Mouse (Mus musculus) R1 (cell line): ENCODE measurements at regions not wholly inside any gene's neighbourhood (a gene's known extent, or its start where the extent isn't known, plus 50 kb on each side); places are given as distances from the start of the nearest gene placed in this dataset.

Source experiments
- DNase-seq: peaks from one replicate; pipeline ENCODE4 v3.0.0-alpha.2; 2018; ENCODE audit warnings: low read depth, low spot score

- peak; percentile 45 for DNase-seq
Observed at GRCm38 (mm10) chr4:87718166-87718805, 314.9 kb downstream of the Mllt3 start.

DNA sequence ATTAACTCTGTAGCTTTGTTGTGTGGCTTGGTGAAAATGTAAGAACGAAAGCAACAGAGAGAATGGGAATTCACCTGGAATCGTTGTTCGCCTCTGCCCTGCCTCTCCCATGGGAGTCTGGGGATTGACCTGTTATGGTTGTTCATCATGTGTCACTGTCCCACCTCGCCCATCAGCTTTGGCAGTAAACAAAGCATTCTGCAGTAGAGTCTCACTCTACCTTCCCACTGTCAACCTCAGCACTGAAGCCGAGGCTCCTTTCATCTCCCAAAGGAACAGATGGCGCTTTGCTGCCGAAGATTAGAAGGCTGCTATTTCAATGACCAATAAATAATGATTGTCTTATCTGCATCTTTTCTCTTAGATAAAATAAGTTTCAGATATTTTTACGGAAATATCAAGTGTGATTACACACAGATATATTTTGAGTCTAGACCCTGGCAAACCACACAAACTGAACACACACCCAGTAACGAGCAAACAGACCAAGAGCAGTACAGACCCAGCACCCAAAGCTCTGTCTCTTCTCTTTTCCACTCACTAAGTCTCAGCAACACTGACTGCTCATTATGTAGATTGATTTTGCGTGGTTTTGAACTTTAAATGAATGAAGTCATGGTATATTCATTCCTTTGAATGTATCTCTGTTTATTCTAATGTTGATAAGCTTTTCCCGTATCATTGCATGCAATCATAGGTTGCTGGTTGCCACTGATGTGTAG is 317.8 kb downstream of the Mllt3 start:
- DNase-seq: no peak

DNA sequence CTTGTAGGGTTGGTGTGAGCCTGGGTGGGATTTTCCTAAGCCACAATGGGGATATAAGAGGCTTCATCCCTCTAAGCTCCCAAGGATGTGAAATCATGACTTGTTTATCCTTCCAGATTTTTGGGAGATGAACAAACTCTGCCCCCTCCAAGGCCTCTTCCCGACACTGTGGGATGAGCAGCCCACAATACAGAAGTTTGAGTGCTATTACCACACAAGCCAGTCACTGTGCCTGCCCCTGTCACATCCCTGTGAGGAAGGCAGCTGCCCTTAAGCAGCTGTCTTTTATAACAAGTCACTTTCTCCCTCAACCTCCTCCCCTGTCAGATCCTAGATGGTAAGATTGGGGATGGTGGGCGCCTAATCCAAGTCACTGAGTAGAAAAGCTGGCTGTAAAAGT is 320.5 kb downstream of the Mllt3 start:
- no peak for DNase-seq

- DNase-seq: no peak
Observed at GRCm38 (mm10) chr4:87712286-87712685, 320.9 kb downstream of the Mllt3 start.

DNA sequence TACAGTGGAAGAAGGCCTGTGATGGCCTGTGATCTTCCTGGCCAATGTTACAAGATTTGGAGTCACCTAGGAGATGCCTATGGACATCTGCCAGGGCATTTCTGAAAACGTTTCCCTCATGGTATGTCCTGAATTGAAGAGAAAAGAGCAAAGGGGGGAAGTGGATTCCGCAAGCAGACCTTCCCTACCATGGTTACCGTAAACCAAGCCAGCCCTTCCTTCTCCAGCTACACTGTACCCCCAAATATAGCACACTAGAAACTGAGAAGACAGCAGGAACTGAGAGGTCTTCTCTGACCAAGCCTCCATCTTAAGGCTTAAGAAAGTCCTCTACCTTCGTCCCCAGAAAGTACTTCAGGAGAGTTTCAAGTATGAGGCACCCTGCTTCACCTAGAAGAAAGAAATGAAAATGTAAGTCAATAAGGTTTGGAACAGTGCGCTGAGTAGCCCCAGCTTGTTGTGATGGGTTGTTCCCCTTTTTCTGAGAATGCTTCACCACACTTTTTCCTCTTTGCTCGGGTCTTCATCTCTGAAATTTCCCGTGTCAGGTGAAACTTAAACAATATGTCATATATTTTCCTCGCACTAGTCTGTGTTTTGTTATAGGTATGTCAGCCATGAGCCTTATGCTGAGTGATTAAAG is 321.9 kb downstream of the Mllt3 start:
- DNase-seq: no peak

GRCm38 (mm10) chr4:87708981-87709645 is 324.1 kb downstream of the Mllt3 start:
- no peak for DNase-seq

- DNase-seq: peak; percentile 47
Observed at GRCm38 (mm10) chr4:87707386-87707785, 325.8 kb downstream of the Mllt3 start.

DNA sequence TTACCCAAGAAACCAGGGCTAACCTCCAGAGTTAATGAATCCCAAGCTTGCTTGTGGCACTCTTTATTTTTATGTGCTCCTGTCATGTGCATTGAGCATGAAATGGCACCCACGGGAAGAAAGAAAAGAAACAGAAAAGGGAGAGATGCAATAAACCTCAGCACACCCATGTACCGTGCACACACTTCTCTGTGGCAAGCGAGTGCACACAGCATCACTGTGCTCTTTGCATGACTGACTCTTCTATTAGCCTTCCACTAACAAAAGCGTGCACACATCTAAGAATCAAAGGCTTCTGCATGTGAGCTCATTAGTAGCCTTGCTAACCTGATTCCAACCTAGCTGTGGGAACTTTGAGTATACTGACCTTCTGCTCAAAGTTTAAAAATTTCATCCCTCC is 330.3 kb downstream of the Mllt3 start:
- DNase-seq: no peak

DNA sequence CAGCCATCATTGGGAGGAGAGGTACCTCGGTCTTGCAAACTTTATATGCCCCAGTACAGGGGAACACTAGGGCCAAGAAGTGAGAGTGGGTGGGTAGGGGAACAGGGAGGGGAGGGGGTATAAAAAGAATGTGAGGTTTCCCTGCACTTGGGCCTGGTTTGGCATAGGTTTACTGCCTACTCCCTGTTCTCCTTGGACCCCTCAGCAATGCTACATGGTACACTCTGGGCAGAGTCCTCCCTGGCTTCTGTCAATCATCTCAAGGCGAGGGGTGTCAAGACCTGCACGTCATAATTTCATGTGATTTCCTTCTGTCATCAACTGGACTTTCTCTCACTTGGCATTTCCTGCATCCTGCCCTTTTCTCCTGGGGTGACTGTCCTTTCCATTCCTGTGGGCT is 330.9 kb downstream of the Mllt3 start:
- DNase-seq: no peak

DNA sequence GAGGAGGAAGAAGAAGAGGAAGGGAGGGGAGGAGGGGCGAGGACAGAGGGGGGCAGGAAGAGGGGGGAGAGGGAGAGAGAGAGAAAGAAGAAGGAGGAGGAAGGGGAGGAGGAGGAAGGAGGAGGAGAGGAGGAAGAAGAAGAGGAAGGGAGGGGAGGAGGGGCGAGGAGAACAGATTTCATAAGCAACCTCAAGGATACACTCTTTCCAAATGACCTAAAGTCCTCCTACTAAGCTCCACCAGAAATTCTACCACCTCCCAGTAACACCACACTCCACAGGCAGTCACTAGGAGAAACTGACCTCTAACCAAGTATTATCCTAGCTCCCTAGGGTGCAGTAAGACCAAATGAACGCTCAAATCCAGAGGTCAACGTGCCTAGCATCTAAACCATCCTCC is 332.1 kb downstream of the Mllt3 start:
- DNase-seq: no peak

- no peak for DNase-seq
Observed at GRCm38 (mm10) chr4:87700508-87700907, 332.7 kb downstream of the Mllt3 start.

DNA sequence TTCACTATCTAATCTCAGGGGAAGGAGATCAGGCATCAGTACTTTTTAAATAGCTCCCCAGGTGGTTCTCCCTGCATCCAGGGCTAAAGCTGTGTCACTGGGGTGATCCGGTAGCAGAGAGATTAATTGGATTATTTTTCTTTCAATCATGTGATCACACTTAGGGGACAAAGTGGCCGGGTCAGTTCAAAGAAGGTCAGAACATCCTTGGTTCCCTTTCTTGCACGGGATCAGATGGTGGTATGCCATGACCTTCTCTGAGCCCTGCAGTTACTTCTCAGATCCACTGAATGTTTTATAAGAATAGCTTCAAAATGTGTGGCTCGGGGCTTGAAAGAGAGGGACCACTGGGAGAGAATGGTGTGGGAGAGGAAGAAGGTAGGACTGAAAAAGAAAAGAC is 333.6 kb downstream of the Mllt3 start:
- DNase-seq: no peak

- DNase-seq: peak; percentile 8
Observed at GRCm38 (mm10) chr4:87698750-87699149, 334.4 kb downstream of the Mllt3 start.

DNA sequence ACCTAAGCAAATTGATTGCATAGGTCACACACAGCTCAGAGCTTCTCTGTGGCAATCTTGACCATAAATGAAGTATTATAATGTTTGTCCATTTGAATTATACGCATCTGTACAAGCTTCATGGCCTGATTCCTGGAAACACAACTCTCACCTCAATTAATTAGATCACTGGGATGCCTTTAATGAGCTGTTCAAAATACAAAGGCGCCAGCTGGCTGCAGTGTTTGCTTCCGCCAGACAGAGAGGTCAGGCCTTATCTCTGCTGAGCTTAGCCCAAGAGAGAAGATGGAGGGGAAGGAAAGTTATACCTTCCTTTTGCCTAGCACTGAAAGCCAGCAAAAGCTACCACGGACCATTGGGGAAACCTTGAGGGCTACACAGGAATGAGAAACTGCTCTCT is 336.2 kb downstream of the Mllt3 start:
- no peak for DNase-seq

GRCm38 (mm10) chr4:87695811-87696210 is 337.4 kb downstream of the Mllt3 start:
- DNase-seq: no peak

- no peak for DNase-seq
Observed at GRCm38 (mm10) chr4:87692741-87693140, 340.4 kb downstream of the Mllt3 start.

GRCm38 (mm10) chr4:87684952-87685351 is 348.2 kb downstream of the Mllt3 start:
- no peak for DNase-seq

GRCm38 (mm10) chr4:87682783-87683182 is 350.4 kb downstream of the Mllt3 start:
- DNase-seq: no peak

GRCm38 (mm10) chr4:87671101-87671500 is 362.1 kb downstream of the Mllt3 start:
- DNase-seq: no peak

DNA sequence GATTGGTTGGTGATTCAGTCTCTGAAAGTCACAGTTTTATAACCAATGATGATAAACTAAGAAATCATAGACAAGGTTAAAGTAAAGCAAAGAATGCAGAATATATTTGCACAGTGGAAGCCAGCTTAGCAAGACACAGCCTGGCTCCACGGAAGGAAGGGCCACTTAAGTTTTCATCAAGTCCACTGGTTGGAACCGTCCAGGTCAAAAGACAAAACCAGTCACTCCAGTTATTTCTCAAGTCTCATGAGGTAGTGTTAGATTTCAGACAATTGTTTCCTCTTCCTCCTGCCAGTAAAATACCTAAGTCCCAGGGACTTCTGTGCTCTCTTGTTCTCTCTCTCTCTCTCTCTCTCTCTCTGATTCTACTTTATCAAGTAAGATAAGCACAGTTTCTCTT is 363.0 kb downstream of the Mllt3 start:
- no peak for DNase-seq

DNA sequence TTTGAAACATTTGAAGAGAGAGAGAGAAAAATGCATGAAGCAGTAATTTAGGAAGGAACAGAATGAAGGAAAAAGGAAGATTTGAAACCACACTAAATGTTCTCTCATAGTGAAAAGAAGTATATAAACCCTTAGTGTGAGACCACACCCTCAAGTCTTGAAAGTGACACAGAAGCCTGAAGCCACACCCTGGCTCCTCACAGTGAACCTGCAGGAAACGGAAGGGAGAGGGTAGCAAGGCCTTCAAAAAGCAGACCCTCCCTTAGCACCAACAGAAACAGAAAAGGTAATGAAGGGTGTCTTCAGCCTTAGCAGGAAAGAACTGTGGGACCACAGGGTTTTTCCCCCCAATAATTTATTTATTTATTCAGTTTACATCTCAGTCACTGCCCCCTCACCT is 363.7 kb downstream of the Mllt3 start:
- peak; percentile 49 for DNase-seq

- DNase-seq: peak; percentile 30
Observed at GRCm38 (mm10) chr4:87668314-87668713, 364.9 kb downstream of the Mllt3 start.
